ENCODE assay signal across 10 mouse cellular contexts in genomic region chr1:167414846-167415245, GRCm38 (mm10). TPM values are rescaled to one million over a fixed set of nuclear protein-coding genes. Genes with fewer than 3 reads are reported as not detected.
DNase-seq lines count a peak whose midpoint lies in the region; ATAC-seq lines count a peak whose summit lies in the region.
"Had no signal": no experiment of that assay in that cellular context is flagged by ENCODE, and none has a peak within 500 bp of the region (broad histone marks: within the 10 kb centered on the region; RNA-seq: fewer than 3 reads in every experiment).

No protein-coding gene starts in this region.

- peak; percentile 68 for ATAC-seq in inflammation-experienced regulatory T-cells, adult 6 months
- ATAC-seq in neural tube, embryonic 13.5 days (ENCODE audit: low read depth): peak; percentile 32; the same call in 1 of the 2 replicates

- H3K9me3 ChIP-seq in limb, embryonic 10.5 days (replicated peaks): no peaks in the 10 kb centered on the region
- no peaks in the 10 kb centered on the region for H3K9me3 ChIP-seq in neural tube, embryonic 13.5 days
- H3K9me3 ChIP-seq: heart, embryonic 13.5 days had no signal

- no peaks in the 10 kb centered on the region for H3K36me3 ChIP-seq in limb, embryonic 10.5 days
- no peaks in the 10 kb centered on the region for H3K36me3 ChIP-seq in neural tube, embryonic 13.5 days
- H3K36me3 ChIP-seq: heart, embryonic 13.5 days had no signal

- no peaks in the 10 kb centered on the region for H3K4me1 ChIP-seq in limb, embryonic 10.5 days
- H3K4me1 ChIP-seq in neural tube, embryonic 13.5 days (replicated peaks): no peaks in the 10 kb centered on the region
- H3K4me1 ChIP-seq: heart, embryonic 13.5 days had no signal

- peak; percentile 78 for DNase-seq in 416B (ENCODE audit: low read depth)
- DNase-seq in NIH3T3 (ENCODE audit: low read depth): peak; percentile 92
- DNase-seq in cerebellum, adult 8-10 months: peak; percentile 63
- DNase-seq in frontal cortex, adult 2 months (ENCODE audit: extremely low spot score in 1 of 2, low spot score in 1 of 2): peak; percentile 60 to 90
- DNase-seq in limb, embryonic 10.5 days (ENCODE audit: low spot score): peak; percentile 78
- peak; percentile 49 for DNase-seq in testis, postnatal 14 days (ENCODE audit: low spot score)

- H3K27ac ChIP-seq in limb, embryonic 10.5 days: no peak overlapping the region
- H3K27ac ChIP-seq in neural tube, embryonic 13.5 days (replicated peaks): no peak overlapping the region
- H3K27ac ChIP-seq: heart, embryonic 13.5 days had no signal

- peaks cover 27% of the 10 kb centered on the region; the same call in 1 of the 2 replicates for H3K27me3 ChIP-seq in limb, embryonic 10.5 days (ENCODE audit: low read depth, poor library complexity, severe bottlenecking)
- peaks cover 9% of the 10 kb centered on the region for H3K27me3 ChIP-seq in neural tube, embryonic 13.5 days

- no peak overlapping the region for H3K4me3 ChIP-seq in limb, embryonic 10.5 days
- H3K4me3 ChIP-seq in neural tube, embryonic 13.5 days: no peak overlapping the region
- H3K4me3 ChIP-seq: heart, embryonic 13.5 days had no signal

- no peak overlapping the region for H3K9ac ChIP-seq in neural tube, embryonic 13.5 days
- H3K9ac ChIP-seq: heart, embryonic 13.5 days had no signal

- WGBS in limb, embryonic 10.5 days: 5% methylated on average over 7 of the region's 7 CpGs
- WGBS in neural tube, embryonic 13.5 days: 3% methylated on average over 7 of the region's 7 CpGs

- H3K4me2 ChIP-seq in neural tube, embryonic 13.5 days: no peak overlapping the region
- H3K4me2 ChIP-seq: heart, embryonic 13.5 days had no signal

RNA-seq across cellular contexts. Expression of gene Mgst3, which starts 21.2 kb away (rescaled TPM):
- polyA plus RNA-seq in frontal cortex, adult 2 months (2012; rRNA removed): 261 and 283 TPM in 2 replicates
- 1 to 10 TPM; 1.3 to 4.7 (median 1.8) TPM for polyA plus RNA-seq in inflammation-experienced regulatory T-cells, adult 6 months (2017; shearing (Covaris generic))
- 45.7 and 47.6 TPM in 2 replicates for polyA plus RNA-seq in limb, embryonic 10.5 days (2016; fragmentation: Nextera tagmentation; extraction: Ambion mirVana)
- 105 and 133 TPM in 2 replicates for polyA plus RNA-seq in neural tube, embryonic 13.5 days (2015; fragmentation: Nextera tagmentation; extraction: Ambion mirVana)

RNA-seq across cellular contexts. Expression of gene Lrrc52, which starts 51.7 kb away (rescaled TPM):
- polyA plus RNA-seq in frontal cortex, adult 2 months (2012; rRNA removed): not detected in 2 replicates
- polyA plus RNA-seq in inflammation-experienced regulatory T-cells, adult 6 months (2017; shearing (Covaris generic)): not detected
- not detected in 2 replicates for polyA plus RNA-seq in limb, embryonic 10.5 days (2016; fragmentation: Nextera tagmentation; extraction: Ambion mirVana)
- not detected in 2 replicates for polyA plus RNA-seq in neural tube, embryonic 13.5 days (2015; fragmentation: Nextera tagmentation; extraction: Ambion mirVana)
- polyA plus RNA-seq: stomach, embryonic 16.5 days had no signal
